Mouse (Mus musculus): Measurements from ENCODE around the gene Kdm4c.
"Not testable (repeated sequence)": the region's sequence is repeated elsewhere in the genome, so short reads cannot be mapped to it uniquely, and the experiment has no call there.

Kdm4c gene

GRCm38 (mm10) chr4:74312858-74313257 lies 70.6 kb downstream of the Kdm4c start:
- no peak for DNase-seq (ENCODE audit: low read depth)

DNA sequence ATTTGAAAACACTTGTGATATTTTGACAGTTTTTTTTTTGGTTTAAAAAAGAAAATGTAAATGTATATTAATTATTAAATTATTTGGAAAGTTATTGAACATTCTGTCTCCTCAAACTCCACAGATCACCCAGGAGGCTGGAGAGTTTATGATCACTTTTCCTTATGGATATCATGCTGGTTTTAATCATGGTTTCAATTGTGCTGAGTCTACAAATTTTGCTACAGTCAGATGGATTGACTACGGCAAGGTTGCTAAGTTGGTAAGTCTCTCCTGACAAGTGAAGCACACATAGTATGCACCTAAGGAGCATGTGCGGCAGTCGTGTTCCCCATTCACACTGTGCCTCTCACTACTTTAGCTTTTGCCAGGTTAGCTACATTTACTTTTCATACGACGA lies 73.1 kb downstream of the Kdm4c start:
- no peak for DNase-seq (ENCODE audit: low read depth)

DNA sequence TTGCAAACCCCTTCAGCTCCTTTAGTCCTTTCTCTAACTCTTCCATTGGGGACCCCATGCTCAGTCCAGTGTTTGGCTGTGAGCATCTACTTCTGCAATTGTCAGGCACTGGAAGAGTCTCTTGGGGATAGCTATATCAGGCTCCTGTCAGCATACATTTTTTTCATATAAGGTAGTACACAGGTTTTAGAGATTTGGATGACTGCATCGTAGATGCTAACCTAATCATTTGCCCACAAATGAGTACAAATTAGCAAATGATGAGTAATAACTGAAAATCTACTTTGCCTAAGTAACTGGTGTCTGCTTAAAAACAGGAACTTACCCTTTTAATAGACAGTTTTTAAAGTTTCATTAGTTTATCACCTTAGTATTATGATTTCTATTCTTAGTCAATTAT lies 77.0 kb downstream of the Kdm4c start:
- no peak for DNase-seq (ENCODE audit: low read depth)

DNA sequence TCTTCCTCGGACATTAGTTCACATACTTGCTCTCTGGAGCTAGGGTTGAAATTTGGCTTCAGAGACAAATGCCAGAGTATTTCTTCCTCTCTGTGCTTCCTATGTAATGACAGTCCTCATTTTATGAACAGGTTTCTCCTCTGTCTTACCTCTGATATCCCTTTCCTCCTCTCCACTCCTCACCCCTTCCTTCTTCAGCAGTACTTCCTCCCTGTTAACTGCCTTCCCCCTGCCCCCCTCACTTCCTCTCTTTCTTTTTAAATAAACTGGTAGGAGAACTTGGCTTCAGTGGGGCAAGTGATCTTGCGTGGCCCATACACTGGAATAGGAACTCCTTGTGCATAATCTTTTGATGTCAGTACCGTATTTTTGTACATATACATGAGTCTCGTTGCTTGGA lies 115.2 kb downstream of the Kdm4c start:
- no peak for DNase-seq (ENCODE audit: low read depth)

DNA sequence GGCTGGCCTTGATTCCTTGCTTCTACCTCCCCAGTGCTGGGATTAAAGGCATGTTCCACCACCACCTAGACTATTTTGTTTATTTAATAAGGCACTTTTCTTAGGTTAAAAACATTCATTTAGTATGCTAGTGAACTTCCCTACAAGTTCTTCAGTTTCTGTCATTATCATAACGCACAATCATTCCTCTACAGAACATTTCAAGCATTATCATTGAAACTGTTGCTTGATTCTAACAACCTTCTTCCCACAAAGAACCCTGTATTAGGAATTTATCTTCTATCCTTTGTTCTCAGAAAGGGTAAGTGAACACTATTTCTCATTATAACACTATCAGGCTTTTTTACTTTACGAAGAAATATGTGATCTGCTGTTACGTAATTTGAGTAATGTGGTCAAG lies 118.0 kb downstream of the Kdm4c start:
- DNase-seq (ENCODE audit: low read depth) = no peak

DNA sequence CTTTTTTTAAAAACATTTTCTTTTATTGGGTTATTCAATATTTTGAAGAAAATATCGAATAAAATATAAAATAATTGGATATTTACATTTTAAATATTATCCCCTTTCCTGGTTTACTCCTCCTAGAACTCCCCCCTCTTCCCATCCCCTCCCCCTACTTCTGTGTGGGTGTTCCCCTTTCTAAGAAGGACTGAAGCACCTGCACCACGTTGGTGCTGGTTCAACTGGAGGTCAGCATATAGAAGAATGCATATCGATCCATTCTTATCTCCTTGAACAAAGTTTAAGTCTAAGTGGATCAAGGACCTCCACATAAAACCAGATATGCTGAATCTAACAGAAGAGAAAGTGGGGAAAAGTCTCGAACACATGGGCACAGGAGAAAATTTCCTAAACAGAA lies 144.3 kb downstream of the Kdm4c start:
- no peak for DNase-seq (ENCODE audit: low read depth)

GRCm38 (mm10) chr4:74393162-74393561 lies 150.9 kb downstream of the Kdm4c start:
- no peak for DNase-seq (ENCODE audit: low read depth)

DNA sequence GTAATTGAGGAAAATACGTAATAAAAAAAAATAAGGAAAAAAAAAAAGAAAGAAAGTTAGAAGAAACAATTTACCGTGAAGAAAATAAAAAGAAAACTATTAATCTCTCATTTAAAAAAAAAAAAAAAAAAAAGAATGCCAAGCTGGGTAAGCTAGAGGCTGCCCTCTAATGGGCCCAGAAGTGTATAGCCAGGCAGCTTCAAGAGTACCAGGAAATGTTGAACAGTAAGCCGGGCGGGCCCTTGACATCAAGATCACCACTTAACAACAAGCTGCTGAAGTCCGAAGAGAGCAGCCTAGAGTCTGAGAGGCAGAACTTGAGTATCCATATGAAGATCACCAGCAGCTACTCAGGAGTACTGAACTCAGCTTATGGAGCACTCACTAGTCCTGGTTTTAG lies 154.3 kb downstream of the Kdm4c start:
- no peak for DNase-seq (ENCODE audit: low read depth)

DNA sequence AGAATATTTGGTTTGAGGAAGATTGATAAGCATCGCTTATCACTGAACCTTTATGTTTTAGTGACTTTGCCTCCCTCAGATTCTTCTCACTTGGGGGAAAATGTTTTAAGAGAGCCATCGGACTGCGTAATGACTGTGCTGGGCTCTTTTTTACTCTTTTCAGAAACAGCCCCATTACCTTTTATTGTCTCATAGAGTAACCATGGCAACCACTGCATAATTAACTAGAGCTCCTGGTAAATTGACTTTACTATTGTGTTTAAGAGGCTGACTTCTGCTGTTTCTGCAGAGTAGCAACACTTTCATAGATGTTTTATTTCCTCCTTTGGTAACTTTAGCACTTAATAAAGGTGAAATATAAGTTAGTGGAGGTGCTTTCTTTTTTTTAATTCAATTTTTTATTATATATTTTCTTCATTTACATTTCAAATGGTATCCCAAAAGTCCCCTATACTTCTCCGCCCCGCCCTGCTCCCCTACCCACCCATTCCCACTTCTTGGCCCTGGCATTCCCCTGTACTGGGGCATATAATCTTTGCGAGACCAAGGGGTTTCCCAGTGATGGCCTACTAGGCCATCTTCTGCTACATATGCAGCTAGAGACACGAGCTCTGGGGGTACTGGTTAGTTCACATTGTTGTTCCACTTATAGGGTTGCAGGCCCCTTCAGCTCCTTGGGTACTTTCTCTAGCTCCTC lies 159.5 kb downstream of the Kdm4c start:
- not testable (repeated sequence) for DNase-seq (ENCODE audit: low read depth)

GRCm38 (mm10) chr4:74408731-74409130 lies 166.4 kb downstream of the Kdm4c start:
- no peak for DNase-seq (ENCODE audit: low read depth)

GRCm38 (mm10) chr4:74419794-74420193 lies 177.5 kb downstream of the Kdm4c start:
- DNase-seq (ENCODE audit: low read depth) = no peak
